Comparison of ENCODE assay signal across 8 mouse cellular contexts in the genomic region with DNA sequence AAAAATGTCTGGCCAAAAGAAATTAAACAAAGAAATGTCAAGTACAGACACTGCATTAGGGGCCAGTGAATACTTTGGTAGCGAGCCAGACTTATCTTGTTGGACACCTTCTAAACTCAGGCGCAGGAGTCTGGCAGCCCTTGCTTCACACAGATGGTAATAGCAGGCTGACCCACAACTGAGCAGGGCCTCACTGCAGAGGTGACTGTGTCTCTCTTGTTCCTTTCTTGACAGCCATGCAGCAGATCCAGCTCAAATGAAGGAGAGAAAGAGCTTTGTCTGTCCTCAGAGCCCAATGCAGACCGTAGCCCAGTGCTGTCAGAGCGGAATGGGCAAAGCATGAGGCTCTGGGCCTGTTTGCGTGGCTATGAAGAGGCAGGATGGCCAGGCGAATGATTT.
A peak's percentile ranks its signal among the peaks of the same experiment; 100 is the strongest.
DNase-seq lines count a peak whose midpoint lies in the region; ATAC-seq lines count a peak whose summit lies in the region.

No protein-coding gene starts in this region.

- no peak for DNase-seq in frontal cortex, postnatal 36 days (ENCODE audit: low spot score in 2 of 2)
- DNase-seq in lung, postnatal 4 days = peak; percentile 44 to 68
- no peak for DNase-seq in retina, postnatal 1 day
- DNase-seq in adrenal gland, adult (ENCODE audit: inconsistent age in 2 of 2, low spot score in 1 of 2) = no peak
- DNase-seq in kidney, postnatal 14 days = no peak

- H3K9me3 ChIP-seq in embryonic facial prominence, embryonic 13.5 days = no peaks in the 10 kb centered on the region
- H3K9me3 ChIP-seq in hindbrain, embryonic 12.5 days (replicated peaks) = no peaks in the 10 kb centered on the region

- H3K4me1 ChIP-seq in embryonic facial prominence, embryonic 13.5 days = peaks cover 49% of the 10 kb centered on the region
- peaks cover 30% of the 10 kb centered on the region for H3K4me1 ChIP-seq in hindbrain, embryonic 12.5 days

- H3K27me3 ChIP-seq in embryonic facial prominence, embryonic 13.5 days = no peaks in the 10 kb centered on the region
- 0 out of 2 replicates have a peak, but pooled peaks cover 2% of the 10 kb centered on the region for H3K27me3 ChIP-seq in hindbrain, embryonic 12.5 days

- H3K27ac ChIP-seq in embryonic facial prominence, embryonic 13.5 days = peak overlapping the region; percentile 96
- H3K27ac ChIP-seq in hindbrain, embryonic 12.5 days = peak overlapping the region; percentile 88

- peak overlapping the region; percentile 44; the same call in 1 of the 2 replicates for H3K4me2 ChIP-seq in embryonic facial prominence, embryonic 13.5 days
- H3K4me2 ChIP-seq in hindbrain, embryonic 12.5 days (replicated peaks) = peak overlapping the region; percentile 21; the same call in 1 of the 2 replicates

- 0 out of 2 replicates have a peak, but pooled peaks have one; percentile 9 for ATAC-seq in frontal cortex, adult (ENCODE audit: low TSS enrichment)
- ATAC-seq in embryonic facial prominence, embryonic 13.5 days (ENCODE audit: insufficient number of reproducible peaks, insufficient read depth, low FRiP score, low TSS enrichment, low read depth) = no peak
- peak; percentile 61 for ATAC-seq in hindbrain, embryonic 12.5 days (ENCODE audit: low FRiP score)

- H3K9ac ChIP-seq in embryonic facial prominence, embryonic 13.5 days = peak overlapping the region; percentile 55; the same call in 1 of the 2 replicates
- H3K9ac ChIP-seq in hindbrain, embryonic 12.5 days = peak overlapping the region; percentile 33; the same call in 1 of the 2 replicates

- WGBS in embryonic facial prominence, embryonic 13.5 days = 45% methylated on average over 6 of the region's 6 CpGs
- 71% methylated on average over 6 of the region's 6 CpGs for WGBS in hindbrain, embryonic 12.5 days

- H3K4me3 ChIP-seq in embryonic facial prominence, embryonic 13.5 days = no peak overlapping the region
- H3K4me3 ChIP-seq in hindbrain, embryonic 12.5 days = no peak overlapping the region

- H3K36me3 ChIP-seq in embryonic facial prominence, embryonic 13.5 days = no peaks in the 10 kb centered on the region
- no peaks in the 10 kb centered on the region for H3K36me3 ChIP-seq in hindbrain, embryonic 12.5 days

Comparison
In these comparisons a context has a peak if more than half of its experiments do, and no peak if none do; other contexts are left out.
1. DNase-seq: peak in lung, postnatal 4 days (2 of 2); none in frontal cortex, postnatal 36 days (0 of 2), retina, postnatal 1 day (single experiment), adrenal gland, adult (0 of 2) and kidney, postnatal 14 days (single experiment).